Mouse (Mus musculus) cerebellum, postnatal 4 days (tissue): ENCODE measurements around the gene Crtc1.

Experiments
- DNase-seq, 2 experiments: peaks; one replicate each; pipeline ENCODE4 v3.0.0; 2022; ENCODE audit warnings: low spot score in 2 of 2, mixed read lengths in 1 of 2

Crtc1 gene

DNA sequence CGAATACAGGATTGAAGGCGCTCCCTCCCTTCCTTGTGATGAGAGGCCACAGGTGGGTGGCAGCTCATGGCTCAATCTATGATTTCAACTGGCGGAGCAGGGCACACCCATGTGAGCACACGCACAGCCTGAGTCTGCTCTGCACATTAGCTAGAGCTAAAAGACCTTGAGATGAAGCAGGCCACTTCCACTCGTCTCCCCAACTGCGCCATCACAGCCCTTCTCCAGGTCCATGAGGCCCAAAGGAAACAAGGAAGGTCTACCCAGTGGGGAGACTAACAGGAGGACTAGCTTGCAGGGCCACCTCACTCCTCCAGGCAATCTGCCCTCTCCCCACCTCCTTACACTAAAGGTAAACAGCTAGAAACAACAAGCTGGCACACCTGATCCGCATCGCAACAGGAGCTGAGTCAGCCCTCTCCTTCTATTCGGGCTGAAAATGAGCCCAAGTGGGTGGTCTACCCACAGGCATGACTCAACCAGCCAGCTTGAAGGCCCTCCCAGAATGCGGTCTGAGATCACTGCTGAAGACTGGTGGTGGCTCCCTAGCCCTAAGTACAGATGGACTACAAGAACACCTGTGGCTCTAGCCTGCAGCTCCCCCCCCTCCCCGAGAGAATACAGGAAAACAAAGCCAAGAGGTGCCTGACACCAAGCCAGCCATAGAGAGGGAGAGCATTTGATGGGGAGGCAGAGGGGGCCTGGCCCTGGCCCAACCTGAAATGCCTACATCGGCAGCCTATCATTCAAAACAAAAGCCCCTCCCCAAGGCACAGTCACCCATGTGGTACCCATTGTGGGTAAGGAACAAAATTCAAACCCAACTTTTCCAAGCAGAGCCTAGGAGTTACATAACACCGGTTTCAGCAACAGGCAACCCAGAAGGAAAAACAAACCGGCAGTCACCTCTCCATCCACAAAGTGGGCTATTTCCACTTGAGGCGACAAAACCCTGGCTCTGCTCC is 88.1 kb downstream of the Crtc1 start:
- DNase-seq, result no peak

DNA sequence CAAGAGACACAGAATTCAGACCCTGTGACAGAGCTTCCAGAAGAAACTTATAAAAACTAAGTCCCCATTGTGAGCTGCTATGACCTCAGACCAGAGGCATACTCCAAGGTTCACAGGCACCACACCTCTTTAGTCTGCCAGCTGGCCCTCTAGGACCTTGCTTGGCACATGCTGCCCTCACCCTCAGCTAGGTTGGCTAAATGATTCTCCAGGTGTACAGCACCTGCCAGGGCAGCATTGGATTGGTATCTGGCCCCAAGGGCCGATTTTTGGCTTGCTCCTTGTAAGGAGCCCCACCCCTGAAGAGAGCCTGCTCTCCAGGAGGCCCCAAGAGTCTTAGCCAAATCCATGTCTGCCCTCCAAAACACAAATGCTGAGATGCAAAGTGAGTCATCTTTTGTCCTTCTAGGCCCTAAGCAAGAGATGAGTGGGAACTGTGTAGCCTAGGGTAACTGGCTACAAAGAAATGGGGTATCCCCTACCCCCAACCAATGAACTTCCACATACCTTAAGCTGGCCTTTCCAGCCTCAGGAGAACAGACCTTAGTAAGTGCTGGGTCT is 91.4 kb downstream of the Crtc1 start:
- no peak for DNase-seq

DNA sequence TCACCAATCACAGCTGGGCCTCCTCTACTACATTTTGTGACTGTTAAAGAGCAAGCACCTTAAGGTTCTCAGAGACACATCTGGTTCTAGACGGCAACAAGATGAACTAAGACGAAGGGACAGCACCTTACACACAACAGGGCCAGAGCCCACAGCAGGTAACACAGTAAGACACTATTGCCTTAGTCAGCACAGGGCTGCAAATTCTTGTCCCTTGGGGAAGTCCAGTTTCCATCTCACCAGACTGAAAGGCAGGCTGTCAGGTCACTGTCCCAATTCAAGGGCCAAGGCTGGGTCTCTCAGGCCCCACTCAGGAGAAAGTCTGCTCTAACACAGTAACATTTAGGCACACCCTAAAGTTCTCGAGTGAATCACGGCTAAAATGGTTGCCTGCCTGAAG is 91.9 kb downstream of the Crtc1 start:
- DNase-seq, result no peak

DNA sequence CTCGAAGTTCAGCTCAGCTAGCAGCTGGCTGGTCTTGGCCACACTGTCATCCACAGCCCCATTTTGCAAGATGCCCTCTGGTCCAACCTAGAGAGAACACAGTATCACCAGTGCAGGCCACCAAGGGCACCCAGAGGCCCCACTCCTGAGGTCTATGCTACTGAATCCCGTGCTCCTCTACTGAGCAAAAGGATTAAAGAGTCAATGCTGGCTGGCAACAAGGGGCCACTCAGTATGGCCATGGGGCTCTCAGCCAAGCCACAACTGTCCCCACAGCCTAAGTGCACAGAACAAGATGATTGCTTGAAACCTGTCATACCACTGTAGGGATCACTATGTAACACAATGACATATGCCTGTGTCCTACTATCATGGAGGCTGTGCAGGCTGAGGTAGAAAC is 95.1 kb downstream of the Crtc1 start:
- no peak for DNase-seq

DNA sequence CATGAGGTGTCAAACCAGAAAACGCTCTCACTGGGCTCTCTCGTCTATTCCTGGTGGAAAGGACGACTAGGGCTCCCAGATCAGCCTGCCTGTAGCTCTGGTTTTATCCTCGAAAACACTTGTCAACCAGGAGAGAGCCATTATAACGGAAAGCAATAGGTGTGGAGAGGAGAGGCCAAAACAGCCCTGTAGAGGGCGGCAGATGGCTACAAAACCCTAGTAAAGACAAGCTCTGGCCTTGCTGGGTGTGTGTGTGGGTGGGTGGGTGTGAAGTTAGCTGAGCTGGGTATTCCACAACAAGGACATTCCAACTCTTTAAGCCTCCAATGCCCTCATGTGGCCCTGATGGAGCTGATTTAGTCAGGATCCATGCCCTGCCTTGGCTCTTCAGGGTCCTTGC is 95.7 kb downstream of the Crtc1 start:
- DNase-seq, result peak in 1 of 2 experiments; percentile 55

DNA sequence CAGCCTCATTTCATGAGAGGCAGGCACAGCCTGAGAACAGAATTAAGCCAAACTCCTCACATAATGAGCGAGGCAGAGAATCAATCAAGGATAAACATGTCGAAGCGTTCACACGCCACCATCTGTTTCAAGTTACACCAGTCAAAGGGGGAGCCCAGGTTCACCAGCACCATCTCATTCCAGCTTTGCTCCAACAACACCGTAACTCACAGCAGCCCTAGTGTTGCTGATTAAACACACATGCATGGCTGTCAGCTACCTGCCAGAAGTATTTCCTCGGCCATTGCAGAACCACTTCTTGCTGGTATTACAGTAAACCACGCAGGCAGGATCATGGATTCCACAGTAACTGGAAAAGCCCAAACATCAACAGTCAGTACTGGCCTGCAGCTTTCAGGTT is 96.3 kb downstream of the Crtc1 start:
- DNase-seq, result no peak

DNA sequence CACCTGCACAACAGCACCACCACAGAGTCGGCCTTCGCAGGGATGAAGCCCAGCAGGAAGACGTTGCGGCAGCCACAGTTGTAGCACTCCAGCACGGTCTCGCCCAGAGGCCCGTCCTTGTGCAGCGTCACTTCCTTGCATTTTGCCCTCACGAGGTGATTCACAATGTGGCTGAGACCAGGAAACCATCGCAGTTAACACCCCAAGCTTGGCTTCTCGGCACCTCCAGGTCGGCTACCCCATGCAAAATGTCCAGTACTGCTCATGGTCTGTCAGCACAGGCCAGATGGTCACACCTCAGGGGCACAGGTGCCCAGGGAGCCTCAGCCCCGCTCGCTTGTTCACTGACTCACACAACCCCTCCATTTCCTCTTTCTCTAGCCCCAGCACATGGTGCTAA is 97.4 kb downstream of the Crtc1 start:
- no peak for DNase-seq

DNA sequence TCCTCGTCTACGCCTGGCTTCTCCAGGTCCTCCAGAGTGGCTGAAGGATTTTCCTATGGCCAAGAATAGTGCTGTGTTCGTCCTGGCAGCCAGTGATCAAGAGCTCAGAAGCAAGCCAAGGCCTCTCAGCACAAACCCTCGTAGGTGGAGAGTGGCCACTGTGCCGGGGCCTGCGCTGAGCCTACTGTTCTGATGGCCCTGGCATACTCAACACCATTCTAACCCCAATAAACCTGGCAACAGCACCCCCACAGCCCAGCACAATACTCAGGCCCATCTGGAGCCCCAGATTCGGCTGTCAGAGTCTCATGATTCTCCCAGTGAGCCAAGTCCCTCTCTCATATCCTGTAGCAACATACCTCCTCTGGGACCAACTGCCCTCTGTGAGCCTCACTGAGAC is 98.7 kb downstream of the Crtc1 start:
- DNase-seq, result no peak

DNA sequence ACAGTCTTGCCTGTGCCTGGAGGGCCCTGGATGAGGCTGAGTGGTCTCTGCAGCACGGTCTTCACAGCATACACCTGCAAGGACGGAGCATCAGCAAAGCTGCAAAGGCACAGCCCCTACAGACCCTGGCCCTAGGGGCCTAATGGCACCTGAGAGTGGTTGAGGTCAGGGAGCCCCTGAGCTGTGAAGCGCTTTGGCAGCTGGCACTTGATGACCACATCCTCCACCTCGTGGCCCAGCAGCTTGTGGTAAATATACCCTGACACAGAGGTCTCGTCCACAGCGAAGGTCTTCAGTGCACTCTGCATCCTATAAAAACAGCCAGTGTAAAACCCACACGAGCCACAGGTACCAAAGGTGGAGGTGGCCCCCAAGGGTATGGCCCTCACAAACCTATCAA is 100.4 kb downstream of the Crtc1 start:
- DNase-seq, result no peak

DNA sequence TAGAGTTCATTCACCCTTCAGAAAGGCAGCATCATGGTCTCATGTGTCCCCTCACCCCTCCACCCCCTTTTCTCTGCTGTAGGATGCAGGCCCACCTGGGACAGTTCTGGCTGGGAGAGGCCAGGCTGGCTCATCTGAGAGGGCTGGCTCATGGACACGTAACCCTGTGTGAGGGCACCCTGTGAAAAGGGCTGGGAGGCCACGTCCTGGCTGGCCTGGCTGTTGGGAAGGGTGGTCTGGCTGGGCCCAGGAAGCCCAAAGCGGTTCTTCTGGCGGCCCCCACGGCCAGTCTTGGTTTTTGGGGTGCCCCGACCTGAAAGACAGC is 106.5 kb downstream of the Crtc1 start:
- no peak for DNase-seq
